Mouse (Mus musculus) lung, adult 18-20 months (tissue): ENCODE measurements around the gene Cltrn.

ENCODE experiments used
- DNase-seq, 2 experiments: peaks; one replicate each; pipeline ENCODE4 v3.0.0; 2022; ENCODE audit warnings: mixed read lengths in 2 of 2

Gene Cltrn

DNA sequence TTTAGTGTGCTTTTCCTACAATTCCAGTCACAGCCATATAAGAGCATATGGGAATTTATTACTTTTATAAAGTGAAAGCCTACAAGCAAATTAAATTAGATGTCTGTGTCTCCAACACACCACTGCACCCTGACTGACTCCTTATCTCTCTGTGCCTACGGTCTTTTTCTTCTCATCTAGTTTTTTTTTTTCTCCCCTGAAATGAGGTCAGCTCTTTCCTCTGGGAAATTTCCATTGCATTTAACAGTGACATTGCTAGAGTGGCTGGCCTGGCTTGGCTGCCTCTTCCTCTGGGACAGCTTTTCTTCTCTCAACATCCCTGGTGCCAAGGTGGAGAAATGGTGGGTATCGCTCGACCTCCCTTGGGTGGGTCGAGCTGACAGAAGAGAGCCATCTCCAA is at the start of gene Cltrn:
Cltrn (plus strand) TSS at position 249 of the 400 bp plus-strand sequence.
- DNase-seq: no peak

- no peak for DNase-seq
These were observed 49.7 kb upstream of the Cltrn start for GRCm38 (mm10) chrX:164038882-164039281.

DNA sequence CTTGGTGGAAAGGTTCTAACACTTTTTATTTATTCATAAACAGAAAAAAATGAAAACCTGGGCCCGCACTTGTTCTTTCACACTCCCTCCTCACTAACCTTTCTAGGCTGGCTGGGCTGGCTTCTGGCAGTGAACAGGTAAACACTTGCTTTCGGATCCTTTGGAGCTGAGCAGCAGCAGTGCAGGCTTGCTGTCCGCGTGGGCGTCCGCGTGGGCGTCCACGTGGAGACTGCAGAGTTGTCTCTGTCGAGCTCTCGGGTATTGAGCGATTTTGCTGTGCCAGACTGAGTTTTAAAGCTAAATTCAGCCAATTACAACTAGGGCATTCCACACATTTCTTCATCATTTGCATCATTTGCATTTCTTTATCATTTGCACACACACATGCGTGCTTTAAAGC is 46.6 kb upstream of the Cltrn start:
- DNase-seq: no peak

GRCm38 (mm10) chrX:164046736-164047135 is 41.9 kb upstream of the Cltrn start:
- no peak for DNase-seq

DNA sequence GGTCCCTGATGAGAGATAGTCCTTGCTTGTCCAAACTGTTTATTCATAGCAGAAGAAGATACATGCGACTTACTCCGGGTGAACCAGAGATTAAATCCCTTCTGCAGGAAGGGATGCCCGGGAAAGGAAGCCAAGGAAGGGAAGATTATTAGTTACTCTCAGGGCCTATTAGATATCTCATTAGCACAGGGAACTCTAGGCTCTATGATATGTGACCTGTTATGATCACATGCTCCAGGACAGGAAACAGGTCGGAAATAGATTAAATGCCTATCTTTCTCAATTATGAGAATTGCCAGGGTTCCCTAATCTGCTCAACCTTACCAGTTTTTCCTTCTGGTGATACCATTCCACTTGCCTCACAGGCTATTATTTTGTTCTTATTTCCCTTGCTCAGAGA is 32.9 kb upstream of the Cltrn start:
- DNase-seq: no peak

GRCm38 (mm10) chrX:164058523-164058922 is 30.1 kb upstream of the Cltrn start:
- DNase-seq: no peak

- no peak for DNase-seq
These were observed 29.6 kb upstream of the Cltrn start for GRCm38 (mm10) chrX:164059070-164059469.

- DNase-seq: peak; percentile 61 to 71
These were observed 22.4 kb upstream of the Cltrn start for GRCm38 (mm10) chrX:164066185-164066584.

DNA sequence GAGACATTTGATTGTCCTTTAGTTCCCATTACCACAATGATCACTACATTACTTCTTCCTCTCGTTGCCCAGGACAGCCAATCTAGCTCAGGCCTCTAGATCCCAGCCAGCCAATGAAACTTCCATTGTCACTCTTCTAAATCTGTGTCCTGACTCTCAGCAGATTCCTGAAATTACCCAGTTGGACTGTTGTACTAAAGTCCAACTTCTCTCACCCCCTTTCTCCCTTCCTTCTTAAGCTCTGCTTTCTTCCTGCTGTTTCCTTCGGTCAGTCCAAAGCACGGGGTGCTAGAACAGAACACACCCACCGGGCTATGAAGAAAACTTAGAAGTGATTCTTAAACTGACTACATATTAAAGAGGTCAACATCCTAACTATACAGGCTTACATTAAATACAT is 19.7 kb upstream of the Cltrn start:
- DNase-seq: no peak

DNA sequence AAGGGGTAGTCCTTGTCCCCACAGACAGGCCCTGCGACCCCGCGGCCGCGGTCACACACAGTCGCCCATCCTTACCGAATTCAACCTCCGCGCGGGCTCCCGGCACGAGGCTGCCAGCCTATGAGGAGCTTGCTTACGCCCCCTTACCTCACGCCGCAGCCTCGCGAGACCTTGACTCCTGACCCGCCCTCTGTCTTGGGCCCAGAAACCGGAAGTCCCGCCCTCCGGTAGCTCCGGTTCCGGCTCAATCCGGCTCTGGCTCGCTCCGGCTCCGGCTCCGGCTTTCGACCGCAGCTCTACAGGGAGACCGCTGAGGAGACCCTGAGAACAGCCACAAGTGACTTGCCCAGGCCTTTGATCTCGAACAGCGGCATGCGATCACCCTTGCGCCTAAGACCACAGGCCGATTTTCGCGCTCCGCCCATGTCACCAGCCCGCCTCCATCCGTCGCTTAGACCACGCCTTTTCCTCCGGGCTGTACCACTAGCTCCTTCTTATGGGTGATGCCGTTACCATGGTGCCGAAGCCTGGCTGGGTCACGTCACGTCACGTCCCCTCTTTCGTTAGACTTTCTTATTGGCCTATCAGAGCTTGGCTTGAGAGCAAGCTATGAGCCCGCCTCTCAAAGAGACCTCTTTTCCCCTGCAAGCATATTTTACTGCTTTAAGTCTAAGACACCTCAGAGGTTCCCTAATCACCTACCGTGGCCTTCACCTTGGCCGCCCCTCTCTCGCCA is 12.4 kb upstream of the Cltrn start, which contains the start of gene Siah1b:
Siah1b (minus strand) TSS at position 454 of the 736 bp plus-strand sequence.
- DNase-seq: peak; percentile 93 to 95

- DNase-seq: no peak
These were observed 6.6 kb upstream of the Cltrn start for GRCm38 (mm10) chrX:164082030-164082429.

DNA sequence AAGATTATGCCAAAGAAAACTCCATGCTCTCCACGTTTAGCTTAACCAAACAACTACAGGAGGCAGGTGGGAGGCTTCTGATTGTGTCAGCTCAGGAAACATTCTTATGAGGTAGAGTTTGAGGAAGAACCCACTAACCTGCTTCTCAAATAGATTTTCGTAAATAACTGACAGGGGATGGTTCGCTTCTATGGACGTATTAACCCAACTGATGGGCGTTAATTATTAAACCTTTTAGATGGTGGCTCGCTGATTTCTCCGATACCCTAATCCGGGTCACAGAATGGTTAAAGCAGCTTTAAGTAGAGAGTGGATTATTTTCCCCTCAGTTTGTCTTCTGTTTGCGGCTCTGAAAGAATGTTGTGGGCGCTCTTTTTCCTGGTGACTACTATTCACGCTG is 1.3 kb downstream of the Cltrn start:
- no peak for DNase-seq

- no peak for DNase-seq
These were observed 3.9 kb downstream of the Cltrn start for GRCm38 (mm10) chrX:164092300-164093169.

GRCm38 (mm10) chrX:164093435-164093834 is 4.8 kb downstream of the Cltrn start:
- DNase-seq: no peak

- DNase-seq: no peak
These were observed 7.2 kb downstream of the Cltrn start for GRCm38 (mm10) chrX:164095838-164096237.

DNA sequence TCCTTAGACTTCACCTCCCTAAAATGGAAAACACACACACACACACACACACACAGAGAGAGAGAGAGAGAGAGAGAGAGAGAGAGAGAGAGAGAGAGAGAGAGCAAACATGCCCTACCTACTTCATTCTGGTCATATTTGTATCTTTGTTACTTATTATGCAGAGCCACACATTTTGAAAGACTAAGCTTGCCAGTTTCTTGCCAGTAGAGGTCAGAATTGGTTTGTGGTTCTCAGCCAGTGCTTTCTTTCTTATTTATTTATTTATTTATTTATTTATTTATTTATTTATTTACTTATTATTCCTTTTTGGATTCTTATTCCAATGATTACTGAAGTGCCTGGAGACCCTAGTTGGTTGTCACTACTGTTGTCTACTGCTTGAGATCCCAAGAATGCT is 12.9 kb downstream of the Cltrn start:
- no peak for DNase-seq

DNA sequence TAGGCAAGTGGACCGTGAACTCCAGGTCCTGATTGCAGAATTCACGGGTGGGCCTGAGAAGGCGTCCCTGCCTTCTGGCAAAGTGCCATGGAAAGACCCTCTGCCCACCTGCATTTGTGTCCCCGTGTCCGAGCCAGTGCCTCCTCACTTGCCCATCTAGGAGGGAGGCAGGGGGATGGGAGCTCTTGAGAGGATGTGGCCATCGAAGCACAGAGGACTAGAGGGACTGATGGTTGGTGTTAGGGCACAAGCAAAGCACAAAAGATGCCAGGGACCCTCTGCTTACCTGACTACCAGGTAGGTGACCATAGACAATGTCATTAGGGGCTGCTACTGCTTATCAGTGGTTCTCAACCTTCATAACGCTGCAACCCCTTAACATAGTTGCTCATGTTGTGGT is 13.6 kb downstream of the Cltrn start:
- DNase-seq: no peak

DNA sequence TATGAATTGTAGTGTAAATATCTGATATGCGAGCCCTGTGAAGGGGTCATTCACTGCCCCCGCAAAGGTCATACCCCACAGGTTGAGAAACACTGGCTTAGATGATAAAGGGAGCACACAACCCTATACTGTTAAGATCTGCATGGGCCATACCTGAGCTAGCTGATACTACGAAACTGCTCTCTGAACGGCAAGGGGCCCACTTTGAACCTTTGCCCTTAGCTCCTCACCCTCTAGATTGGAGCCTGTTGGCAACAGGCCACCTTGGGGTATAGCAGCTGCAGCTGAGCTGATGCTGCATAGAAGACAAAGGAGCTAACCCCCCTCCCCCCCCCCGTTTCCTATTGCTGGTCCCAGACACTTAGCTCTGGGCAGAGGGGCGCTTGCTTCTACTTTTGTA is 14.0 kb downstream of the Cltrn start:
- no peak for DNase-seq

DNA sequence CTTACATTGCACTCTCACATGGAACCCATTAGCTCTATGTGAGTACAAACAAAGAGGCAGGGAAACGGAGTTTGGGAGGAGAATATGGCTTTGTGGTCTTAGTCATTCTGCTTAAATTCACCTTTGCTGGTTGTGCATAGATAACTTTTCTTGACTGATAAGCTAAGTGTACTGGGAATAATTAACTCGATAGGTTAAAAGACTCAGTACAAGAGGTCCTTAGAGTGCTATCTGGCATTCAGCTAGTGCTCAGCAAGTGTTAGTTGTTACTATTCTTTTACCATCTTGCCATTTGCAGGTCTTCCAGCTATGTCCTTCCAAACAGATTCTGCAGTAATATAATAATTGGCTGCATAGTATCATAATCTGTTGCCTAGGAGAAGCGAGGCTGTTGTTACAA is 22.5 kb downstream of the Cltrn start:
- no peak for DNase-seq

DNA sequence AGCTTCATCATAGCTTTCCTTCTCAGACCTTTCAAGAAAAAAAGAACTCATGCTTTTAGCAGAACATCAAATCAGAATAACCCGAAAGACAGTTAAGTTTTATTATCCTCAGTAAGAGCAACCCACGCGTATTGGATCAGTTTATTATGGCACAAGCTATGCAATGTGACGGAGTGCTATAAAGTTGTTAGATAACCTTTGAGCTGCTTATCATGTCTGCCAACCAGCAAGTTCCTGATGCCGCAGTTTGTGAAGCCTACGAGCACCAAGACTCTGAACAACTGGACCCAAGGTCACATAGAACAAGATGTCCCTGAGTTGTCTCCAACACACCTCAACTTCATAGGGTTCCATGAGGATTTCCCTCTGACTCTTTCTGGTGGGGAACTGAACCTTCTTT is 25.1 kb downstream of the Cltrn start:
- DNase-seq: no peak

GRCm38 (mm10) chrX:164123942-164124341 is 35.3 kb downstream of the Cltrn start:
- DNase-seq: no peak

GRCm38 (mm10) chrX:164133531-164133930 is 44.9 kb downstream of the Cltrn start:
- no peak for DNase-seq

DNA sequence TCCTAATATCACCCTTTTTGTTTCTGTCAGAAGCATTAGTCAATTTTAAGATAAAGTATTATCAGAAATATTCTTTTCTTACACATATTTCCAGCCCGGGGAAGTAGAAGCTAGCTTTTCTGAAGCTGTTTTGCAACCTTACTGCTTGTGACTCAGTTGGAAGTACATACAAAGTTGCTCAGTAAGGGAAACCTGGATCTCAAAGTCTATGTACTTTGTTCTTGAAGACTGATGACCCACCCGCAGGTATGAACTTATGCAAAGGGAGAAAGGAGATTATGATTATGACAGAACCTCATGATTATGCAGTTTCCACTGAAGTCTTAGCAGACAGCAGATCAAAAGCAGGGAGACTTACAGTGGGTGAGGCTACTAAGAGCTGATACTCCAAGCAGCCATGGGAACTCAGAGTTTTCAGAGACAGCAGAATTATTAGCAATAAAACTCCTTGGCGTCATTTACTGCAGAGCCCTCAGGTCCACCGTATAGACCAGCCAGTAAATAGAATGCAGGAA is 46.7 kb downstream of the Cltrn start:
- DNase-seq: no peak

DNA sequence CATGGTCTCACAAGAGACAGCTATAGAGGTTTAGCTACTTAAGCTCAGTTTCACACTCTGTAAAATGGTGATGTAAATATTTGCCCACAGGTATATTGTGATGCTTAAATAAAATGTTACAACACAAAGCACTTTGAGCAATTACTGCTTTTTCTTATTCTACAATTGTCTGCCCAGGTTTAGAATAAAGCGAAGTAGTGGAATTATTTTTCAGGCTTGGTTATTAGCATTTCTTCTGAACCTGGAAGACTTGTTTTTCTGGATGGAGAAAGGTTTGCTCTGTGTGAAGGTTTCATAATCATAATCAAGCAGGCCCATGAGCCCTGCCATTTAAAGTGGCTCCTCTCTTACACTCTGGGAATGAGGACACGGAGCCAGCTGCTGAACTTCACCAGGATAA is 50.4 kb downstream of the Cltrn start, which contains the start of gene Ace2:
Ace2 (plus strand) TSS at position 301 of the 400 bp plus-strand sequence.
- DNase-seq: peak in 1 of 2 experiments; percentile 7
